Mouse (Mus musculus) kidney, adult 9 months (tissue): ENCODE data around the gene Vmn1r219.
"Not testable (repeated sequence)": the region's sequence is repeated elsewhere in the genome, so short reads cannot be mapped to it uniquely, and the experiment has no call there.

Source experiments
- DNase-seq: peaks from one replicate; pipeline ENCODE4 v3.0.0; 2022

Gene Vmn1r219

DNA sequence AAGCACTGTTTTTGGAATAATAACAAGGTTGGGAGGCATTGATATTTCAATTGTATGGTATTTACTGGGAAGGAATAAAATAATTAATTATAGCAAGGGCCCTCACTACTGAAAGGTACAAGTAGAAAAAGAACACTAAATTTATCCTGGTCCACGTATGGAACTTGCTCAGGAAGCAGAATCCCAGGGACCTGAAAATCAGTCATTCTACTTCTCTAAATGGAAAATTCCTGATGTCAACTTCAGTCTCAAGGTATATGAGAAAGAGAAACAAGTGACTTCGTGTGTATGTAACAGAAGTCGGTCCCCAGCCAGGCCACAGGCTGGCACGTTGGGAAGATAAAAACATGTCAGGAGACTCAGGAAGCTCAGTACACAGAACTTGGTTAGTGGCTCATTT lies at the start of gene Vmn1r219:
Gene Vmn1r219, plus strand, starts transcription at position 301 of the 400 bp plus-strand sequence.
- DNase-seq, result no peak

DNA sequence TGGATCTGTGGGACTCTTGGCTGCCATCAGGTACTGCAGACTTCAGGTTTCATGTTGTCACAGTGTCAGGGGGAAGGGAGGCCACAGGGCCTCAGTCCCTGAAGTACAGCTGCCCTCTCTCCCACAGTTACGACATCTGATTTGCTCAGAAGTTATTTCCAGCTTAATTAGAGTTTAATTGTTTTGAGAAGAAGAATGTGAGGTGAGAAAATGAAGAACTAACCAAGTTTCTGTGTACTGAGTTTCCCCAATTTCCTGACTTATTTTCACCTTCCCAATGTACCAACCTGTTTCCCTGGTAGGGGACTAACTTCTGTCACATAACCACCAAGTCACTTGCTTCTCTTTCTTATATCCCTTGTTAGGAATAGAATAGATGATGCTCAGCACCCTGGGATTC lies 41.0 kb upstream of the Vmn1r219 start, which contains the start of gene Vmn1r217:
Gene Vmn1r217, minus strand, starts transcription at position 101 of the 400 bp plus-strand sequence.
- not testable (repeated sequence) for DNase-seq

DNA sequence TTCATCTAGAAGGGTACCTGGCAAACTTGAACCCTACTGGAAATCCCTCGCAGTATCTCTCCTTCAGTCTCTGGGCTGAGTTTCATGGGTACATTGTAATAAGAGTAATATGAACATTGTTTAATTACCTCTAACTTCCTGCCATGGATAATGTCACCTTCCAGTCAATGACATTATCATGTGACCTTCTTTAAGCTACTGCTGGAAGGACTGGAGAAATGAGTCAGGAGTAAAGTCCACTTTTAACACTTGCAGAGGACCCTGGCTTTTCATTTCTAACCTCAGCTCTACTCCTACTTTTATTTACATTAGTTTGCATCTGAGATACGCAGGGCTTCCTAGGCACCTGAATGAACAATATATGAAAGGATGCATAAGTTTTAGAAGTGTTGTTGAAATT lies 38.5 kb upstream of the Vmn1r219 start:
- no peak for DNase-seq

DNA sequence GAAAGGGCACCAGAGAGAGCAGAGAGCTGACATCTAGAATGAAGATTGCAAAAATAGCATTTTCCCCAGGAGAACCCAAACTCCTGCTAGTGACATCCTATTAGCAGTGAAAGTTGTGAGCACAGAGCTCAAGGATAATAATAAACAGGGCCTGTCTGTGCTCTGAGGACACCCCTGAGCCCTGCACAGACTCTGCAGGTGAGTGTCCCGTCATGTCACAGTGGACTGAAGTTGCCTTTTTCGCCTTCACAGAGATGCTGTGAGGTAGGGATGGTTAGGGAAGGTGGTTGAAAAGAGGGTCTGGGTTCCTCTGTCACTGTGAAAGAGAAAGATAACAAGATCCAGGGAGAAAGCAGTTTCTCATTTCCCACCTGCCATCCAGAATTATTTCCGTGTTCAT lies 26.0 kb upstream of the Vmn1r219 start, which contains the start of gene Vmn1r218:
Gene Vmn1r218, plus strand, starts transcription at position 57 of the 400 bp plus-strand sequence.
- no peak for DNase-seq

DNA sequence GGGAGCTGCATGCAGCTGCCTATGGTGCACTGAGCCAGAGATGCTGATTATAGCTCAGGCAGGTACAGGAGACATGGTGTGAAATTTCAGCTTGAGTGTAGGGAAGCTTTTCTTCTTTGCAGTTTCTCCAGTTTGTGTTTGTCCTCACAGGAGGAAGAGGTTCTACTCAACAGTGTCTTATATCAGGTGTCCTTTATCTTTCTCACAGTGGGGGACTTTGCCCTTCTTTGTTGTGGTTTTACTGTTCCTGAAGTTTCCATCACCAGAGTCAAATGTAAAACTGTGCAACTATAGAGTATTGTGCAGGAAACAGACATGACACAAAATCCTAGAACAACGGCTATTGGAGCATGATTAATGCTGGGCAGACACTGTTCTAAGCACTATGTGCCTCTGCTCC lies 25.6 kb upstream of the Vmn1r219 start:
- DNase-seq, result no peak

DNA sequence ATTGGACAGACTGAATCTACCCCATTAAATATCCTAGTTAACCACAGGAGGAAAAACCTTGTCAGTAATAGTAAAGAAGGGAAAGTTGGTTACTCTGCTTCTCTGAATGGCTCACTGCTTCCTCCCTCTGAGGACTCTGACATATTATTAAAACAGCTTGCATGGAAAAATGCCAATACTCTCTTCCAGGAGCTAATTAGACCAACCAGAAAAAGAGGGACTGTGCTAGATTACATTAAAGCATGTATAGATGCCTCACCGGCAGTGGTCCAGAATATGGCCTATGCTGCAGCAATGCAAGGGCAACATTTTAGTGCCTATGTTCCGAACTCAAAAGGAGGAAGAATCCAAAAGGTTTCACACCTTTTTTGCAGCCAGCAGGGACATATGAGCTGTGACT lies 20.2 kb upstream of the Vmn1r219 start:
- DNase-seq, result no peak

DNA sequence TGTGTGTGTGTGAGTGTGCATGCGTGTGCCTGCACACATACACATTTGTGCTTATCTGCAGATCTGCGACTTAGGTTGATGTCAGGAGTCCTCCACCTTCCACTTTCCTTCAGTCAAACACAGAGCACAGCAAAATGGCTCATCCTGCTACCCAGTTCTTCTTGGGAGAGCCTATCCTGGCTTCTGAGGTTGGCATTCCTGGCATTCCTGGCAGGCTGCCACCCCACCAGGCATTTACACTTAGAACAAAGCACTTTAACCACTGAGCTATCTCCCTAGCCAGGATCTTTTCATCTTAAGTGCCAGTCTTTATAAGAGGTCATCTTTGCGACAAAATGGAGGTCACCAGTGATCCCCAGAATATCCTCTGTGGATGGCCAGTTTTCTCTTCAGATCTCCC lies 1.3 kb upstream of the Vmn1r219 start:
- peak; percentile 41 for DNase-seq

DNA sequence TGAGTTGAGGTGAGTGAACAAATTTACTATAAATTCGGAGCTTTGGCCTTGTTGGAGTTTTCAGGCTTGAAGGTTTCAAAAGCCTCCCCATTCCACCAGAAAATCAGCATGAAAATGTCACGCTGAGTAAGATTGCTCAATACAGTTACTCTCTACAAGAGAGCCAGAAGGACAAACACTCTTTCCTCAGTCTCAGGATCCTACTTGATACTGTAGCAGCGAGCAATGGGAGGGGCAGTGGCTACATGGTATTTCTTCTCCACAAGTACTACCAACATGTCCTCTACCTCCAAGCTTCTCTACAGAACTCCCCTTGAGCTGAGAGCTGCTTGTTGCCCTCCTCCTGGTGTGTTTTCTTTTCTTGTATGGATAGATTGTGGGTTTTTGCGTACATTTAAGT lies 7.4 kb downstream of the Vmn1r219 start:
- DNase-seq, result not testable (repeated sequence)

DNA sequence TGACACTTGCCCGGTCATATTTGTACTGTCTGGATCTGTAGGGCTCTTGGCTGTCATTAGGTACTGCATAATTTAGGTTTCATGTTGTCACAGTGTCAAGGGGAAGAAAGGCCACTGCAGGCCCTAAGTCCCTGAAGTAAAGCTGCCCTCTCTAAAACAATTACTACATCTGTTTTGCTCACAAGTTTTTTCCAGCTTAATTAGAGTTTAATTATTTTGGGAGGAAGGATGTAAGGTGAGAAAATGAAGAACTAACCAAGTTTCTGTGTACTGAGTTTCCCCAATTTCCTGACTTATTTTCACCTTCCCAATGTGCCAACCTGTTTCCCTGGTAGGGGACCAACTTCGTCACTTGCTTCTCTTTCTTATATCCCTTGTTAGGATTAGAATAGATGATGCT lies 28.8 kb downstream of the Vmn1r219 start, which contains the start of gene Vmn1r220:
Gene Vmn1r220, minus strand, starts transcription at position 101 of the 400 bp plus-strand sequence.
- DNase-seq, result no peak

DNA sequence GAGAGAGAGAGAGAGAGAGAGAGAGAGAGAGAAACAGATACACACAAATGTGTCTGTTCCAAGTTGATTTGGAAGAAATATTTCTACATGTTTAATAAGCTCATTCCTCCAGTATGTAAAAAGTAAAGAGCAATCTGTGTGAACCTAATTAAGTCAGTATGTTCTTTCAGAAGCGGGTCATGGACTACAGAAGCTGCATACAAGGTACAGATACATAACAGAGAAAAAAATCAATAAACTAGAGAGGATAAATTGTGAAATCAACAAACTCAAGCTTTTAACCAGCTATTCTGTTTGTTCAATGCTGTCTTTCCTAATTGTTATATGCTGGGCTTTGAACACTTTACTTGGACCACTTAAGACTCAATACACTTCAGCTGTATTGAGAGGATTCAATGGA lies 44.8 kb downstream of the Vmn1r219 start:
- not testable (repeated sequence) for DNase-seq

DNA sequence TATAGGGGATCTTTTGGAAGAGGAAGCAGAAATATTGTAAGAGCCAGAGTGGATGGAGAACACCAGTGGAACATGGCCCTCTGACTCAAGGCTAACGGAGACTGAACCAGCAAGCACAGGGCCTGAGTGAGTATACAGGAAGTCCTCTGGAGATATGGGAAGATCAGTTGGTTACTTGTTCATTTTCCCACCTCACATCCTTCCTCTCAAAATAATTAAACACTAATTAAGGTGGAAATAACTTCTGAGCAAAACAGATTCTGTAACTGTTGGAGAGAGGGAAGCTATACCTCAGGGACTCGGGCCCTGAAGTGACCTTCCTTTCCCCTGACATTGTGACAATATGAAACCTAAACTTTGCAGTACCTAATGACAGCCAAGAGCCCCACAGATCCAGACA lies 54.7 kb downstream of the Vmn1r219 start, which contains the start of gene Vmn1r221:
Gene Vmn1r221, plus strand, starts transcription at position 301 of the 400 bp plus-strand sequence.
- DNase-seq, result not testable (repeated sequence)
